Mouse (Mus musculus) cortical plate, adult 2 months (tissue): Measurements from ENCODE around the gene Gstp1.
"Not testable (repeated sequence)": the region's sequence is repeated elsewhere in the genome, so short reads cannot be mapped to it uniquely, and the experiment has no call there.

ENCODE experiments used
- CTCF ChIP-seq: fragments of 200-500 bp; IDR thresholded peaks from 2 replicates; pipeline ENCODE4 v1.5.1; 2011; ENCODE audit warnings: mild to moderate bottlenecking, control low read depth, low read length; ENCODE audit not compliant: insufficient read depth; ENCODE audit errors: extremely low read depth
- POLR2A ChIP-seq: fragments of 200-500 bp; IDR thresholded peaks from 2 replicates; pipeline ENCODE4 v1.6.1; 2011; ENCODE audit warnings: mild to moderate bottlenecking, low read length, control low read depth; ENCODE audit not compliant: insufficient read depth; ENCODE audit errors: extremely low read depth

DNA sequence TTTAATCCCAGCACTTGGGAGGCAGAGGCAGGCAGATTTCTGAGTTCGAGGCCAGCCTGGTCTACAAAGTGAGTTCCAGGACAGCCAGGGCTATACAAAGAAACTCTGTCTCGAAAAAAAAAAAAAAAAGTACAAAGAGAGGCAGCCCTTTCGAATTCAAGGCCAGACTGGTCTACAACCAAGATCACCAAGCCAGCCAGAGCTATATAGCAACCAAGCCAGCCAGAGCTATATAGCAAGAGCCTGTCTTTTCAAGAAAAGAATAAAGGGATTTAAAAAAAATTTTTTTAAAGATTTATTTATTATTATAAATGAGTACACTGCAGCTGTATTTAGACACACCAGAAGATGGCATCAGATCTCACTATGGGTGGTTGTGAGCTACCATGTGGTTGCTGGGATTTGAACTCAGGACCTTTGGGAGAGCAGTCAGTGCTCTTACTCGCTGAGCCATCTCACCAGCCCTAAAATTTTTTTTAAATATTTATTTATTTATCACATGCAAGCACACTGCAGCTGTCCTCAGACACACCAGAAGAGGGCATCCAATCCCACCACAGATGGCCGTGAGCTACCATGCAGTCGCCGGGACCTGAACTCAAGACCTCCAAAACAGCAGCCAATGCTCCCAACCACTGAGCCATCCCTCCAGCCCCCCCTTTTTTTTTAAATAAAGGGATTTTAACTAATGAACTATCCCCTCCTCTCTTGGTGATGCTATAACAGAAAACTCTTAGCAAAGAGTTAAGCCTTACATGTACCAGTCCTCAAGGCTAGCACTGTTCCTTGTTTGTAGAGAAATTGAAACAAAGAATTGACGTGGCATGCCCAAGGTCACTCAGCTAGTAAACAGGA lies 22.5 kb upstream of the Gstp1 start:
- TF ChIP-seq POLR2A, CTCF: not testable (repeated sequence)
